Mouse (Mus musculus): ENCODE measurements around the gene Ccdc34. TPM values are rescaled to one million over a fixed set of nuclear protein-coding genes. Genes with fewer than 3 reads are reported as not detected.
A peak's percentile ranks its signal among the peaks of the same experiment; 100 is the strongest.

Ccdc34 gene
- polyA plus RNA-seq, 1 experiment from 2014 or later: 28.7 TPM

- no peaks in the 10 kb centered on the region for H3K36me3 ChIP-seq
- WGBS: 77% methylated on average over 2 of the region's 2 CpGs
- no peak for ATAC-seq (ENCODE audit: insufficient number of reproducible peaks, low FRiP score)
- H3K4me1 ChIP-seq (replicated peaks): no peaks in the 10 kb centered on the region
- H3K4me3 ChIP-seq: no peak overlapping the region
- no peak overlapping the region for H3K4me2 ChIP-seq
- no peak overlapping the region for H3K27ac ChIP-seq (ENCODE audit: poor library complexity, severe bottlenecking)
- no peaks in the 10 kb centered on the region for H3K27me3 ChIP-seq (replicated peaks)
- H3K9me3 ChIP-seq (replicated peaks): peaks cover 6% of the 10 kb centered on the region; the same call in 1 of the 2 replicates
- no peak overlapping the region for H3K9ac ChIP-seq
These were observed 138.7 kb downstream of the Ccdc34 start for GRCm38 (mm10) chr2:110156321-110156720.

DNA sequence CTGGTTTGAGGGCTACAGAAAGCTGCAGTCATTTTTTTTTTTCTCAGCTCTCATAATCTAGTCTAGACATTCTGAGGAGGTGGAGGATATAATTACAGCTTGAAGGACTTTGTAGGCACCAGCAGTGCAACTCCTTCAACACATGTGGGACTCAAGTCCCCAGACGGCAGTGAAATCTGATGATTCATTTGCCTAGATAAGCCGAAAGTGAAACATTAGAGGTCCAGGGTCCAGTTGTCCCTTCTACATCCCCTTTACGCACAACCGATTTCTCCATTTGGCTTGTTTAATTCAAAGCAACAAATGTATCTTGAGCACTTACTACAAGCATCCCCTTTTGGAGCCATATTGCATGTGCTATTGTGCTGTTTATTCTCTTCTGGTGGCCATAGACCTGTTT is 147.4 kb downstream of the Ccdc34 start:
- H3K27ac ChIP-seq (ENCODE audit: poor library complexity, severe bottlenecking): no peak overlapping the region
- no peak for ATAC-seq (ENCODE audit: insufficient number of reproducible peaks, low FRiP score)
- H3K4me3 ChIP-seq: no peak overlapping the region
- H3K36me3 ChIP-seq: no peaks in the 10 kb centered on the region
- H3K27me3 ChIP-seq (replicated peaks): no peaks in the 10 kb centered on the region
- no peak overlapping the region for H3K9ac ChIP-seq
- no peaks in the 10 kb centered on the region for H3K9me3 ChIP-seq (replicated peaks)
- no peak overlapping the region for H3K4me2 ChIP-seq
- no peaks in the 10 kb centered on the region for H3K4me1 ChIP-seq (replicated peaks)
- 77% methylated on average over 4 of the region's 4 CpGs for WGBS

- Histone ChIP-seq H3K27me3 (replicated peaks) (no peaks in the 10 kb centered on the region), H3K4me3 (no peak overlapping the region), H3K4me2 (no peak overlapping the region), H3K36me3 (no peaks in the 10 kb centered on the region), H3K27ac (ENCODE audit: poor library complexity, severe bottlenecking) (no peak overlapping the region), H3K9ac (no peak overlapping the region), H3K4me1 (replicated peaks) (no peaks in the 10 kb centered on the region), H3K9me3 (replicated peaks) (no peaks in the 10 kb centered on the region)
- 83% methylated on average over 4 of the region's 4 CpGs for WGBS
- no peak for ATAC-seq (ENCODE audit: insufficient number of reproducible peaks, low FRiP score)
These were observed 150.1 kb downstream of the Ccdc34 start for GRCm38 (mm10) chr2:110167694-110168093.

DNA sequence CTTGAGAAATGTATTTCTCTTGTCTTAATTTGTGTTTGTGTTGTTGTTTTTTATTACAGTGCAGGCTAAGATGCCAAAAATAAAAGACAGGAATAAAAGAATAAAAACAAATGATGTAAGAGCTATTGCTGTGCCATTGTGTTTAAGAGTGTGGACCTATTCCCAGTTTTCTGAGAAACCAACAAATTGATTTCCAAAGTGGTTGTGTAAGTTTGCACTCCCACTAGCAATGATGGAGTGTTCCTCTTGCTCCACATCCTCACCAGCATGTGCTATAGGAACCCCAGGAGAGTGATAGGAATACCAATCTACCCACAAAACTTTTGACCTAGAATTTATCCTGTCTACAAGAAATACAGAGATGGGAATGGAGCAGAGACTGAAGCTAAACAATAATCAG is 150.7 kb downstream of the Ccdc34 start:
- no peak overlapping the region for H3K4me2 ChIP-seq
- H3K27ac ChIP-seq (ENCODE audit: poor library complexity, severe bottlenecking): no peak overlapping the region
- ATAC-seq (ENCODE audit: insufficient number of reproducible peaks, low FRiP score): no peak
- no peak overlapping the region for H3K9ac ChIP-seq
- no peaks in the 10 kb centered on the region for H3K9me3 ChIP-seq (replicated peaks)
- H3K36me3 ChIP-seq: no peaks in the 10 kb centered on the region
- H3K4me1 ChIP-seq (replicated peaks): no peaks in the 10 kb centered on the region
- no peak overlapping the region for H3K4me3 ChIP-seq
- 0 out of 2 replicates have a peak, but pooled peaks cover 3% of the 10 kb centered on the region for H3K27me3 ChIP-seq (replicated peaks)

DNA sequence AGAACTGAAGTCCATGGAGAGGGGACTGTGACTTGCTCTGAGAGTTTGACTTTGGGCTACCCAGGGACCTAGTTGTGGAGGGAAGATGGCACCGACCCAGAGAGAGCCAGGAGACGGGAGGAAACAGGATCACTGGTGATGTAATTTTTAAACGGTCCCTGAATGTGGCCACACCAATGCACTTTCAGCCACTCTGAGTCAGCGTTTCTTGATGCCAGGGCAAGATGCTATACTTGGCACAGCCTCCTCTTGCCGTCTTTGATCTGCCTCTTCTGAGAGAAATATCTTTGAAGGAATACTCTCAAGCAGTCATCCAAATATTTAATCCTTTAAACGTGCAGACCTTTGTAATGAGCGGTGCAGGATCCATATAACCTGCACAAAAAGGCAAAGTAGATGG is 154.8 kb downstream of the Ccdc34 start:
- ATAC-seq (ENCODE audit: insufficient number of reproducible peaks, low FRiP score): no peak
- peaks cover 20% of the 10 kb centered on the region for H3K4me1 ChIP-seq (replicated peaks)
- H3K9ac ChIP-seq: no peak overlapping the region
- 0 out of 2 replicates have a peak, but pooled peaks cover 3% of the 10 kb centered on the region for H3K27me3 ChIP-seq (replicated peaks)
- H3K36me3 ChIP-seq: no peaks in the 10 kb centered on the region
- no peaks in the 10 kb centered on the region for H3K9me3 ChIP-seq (replicated peaks)
- WGBS: 77% methylated on average over 7 of the region's 7 CpGs
- no peak overlapping the region for H3K4me2 ChIP-seq
- no peak overlapping the region for H3K27ac ChIP-seq (ENCODE audit: poor library complexity, severe bottlenecking)
- H3K4me3 ChIP-seq: no peak overlapping the region

- Histone ChIP-seq H3K4me3 (no peak overlapping the region), H3K4me1 (replicated peaks) (peaks cover 27% of the 10 kb centered on the region), H3K4me2 (no peak overlapping the region), H3K9ac (no peak overlapping the region), H3K27ac (ENCODE audit: poor library complexity, severe bottlenecking) (no peak overlapping the region), H3K36me3 (no peaks in the 10 kb centered on the region), H3K9me3 (replicated peaks) (no peaks in the 10 kb centered on the region), H3K27me3 (replicated peaks) (0 out of 2 replicates have a peak, but pooled peaks cover 3% of the 10 kb centered on the region)
- no peak for ATAC-seq (ENCODE audit: insufficient number of reproducible peaks, low FRiP score)
- WGBS: 52% methylated on average over 7 of the region's 7 CpGs
These were observed 156.2 kb downstream of the Ccdc34 start for GRCm38 (mm10) chr2:110173818-110174247.

DNA sequence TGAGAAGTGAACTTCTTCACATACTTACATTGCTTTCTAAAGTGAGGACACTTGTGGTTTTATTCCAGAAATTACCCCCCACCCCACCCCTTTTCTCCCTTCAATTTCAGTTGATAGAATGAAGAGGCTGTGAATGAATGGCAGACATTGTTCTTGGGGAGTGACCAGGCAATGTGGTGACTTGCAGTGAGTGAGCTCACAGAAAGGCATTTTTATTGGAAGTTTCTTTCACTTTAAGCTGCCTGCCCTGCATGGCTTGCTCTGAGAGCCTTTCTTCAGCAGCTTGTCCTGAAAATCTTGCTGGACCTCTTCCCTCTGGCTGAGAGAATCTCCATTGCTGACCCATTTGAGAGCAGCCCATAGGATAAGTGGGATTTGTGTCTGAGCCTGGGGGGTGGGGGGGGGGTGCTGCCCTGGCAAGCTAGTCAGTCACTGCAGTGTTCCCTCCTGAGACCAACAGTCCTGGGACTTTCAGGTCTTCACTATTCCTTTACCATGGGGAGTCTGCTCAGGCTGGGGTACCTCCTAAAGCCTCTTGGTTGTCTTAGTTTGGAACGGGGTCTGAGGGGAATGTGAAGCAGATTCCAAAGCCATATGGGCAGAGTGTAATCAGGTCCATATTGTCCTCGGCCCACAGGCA is 159.3 kb downstream of the Ccdc34 start:
- 54% methylated on average over 2 of the region's 2 CpGs for WGBS

GRCm38 (mm10) chr2:110177406-110177805 is 159.8 kb downstream of the Ccdc34 start:
- WGBS: 68% methylated on average over 2 of the region's 2 CpGs
- Histone ChIP-seq H3K27me3 (replicated peaks) (0 out of 2 replicates have a peak, but pooled peaks cover 3% of the 10 kb centered on the region), H3K4me1 (replicated peaks) (peaks cover 47% of the 10 kb centered on the region), H3K9ac (no peak overlapping the region), H3K4me2 (peak overlapping the region; percentile 2; the same call in 1 of the 2 replicates), H3K36me3 (no peaks in the 10 kb centered on the region), H3K4me3 (no peak overlapping the region), H3K27ac (ENCODE audit: poor library complexity, severe bottlenecking) (peak overlapping the region; percentile 60), H3K9me3 (replicated peaks) (no peaks in the 10 kb centered on the region)
- ATAC-seq (ENCODE audit: insufficient number of reproducible peaks, low FRiP score): no peak

More for the DNA sequence above, 159.3 kb downstream of the Ccdc34 start:
- H3K9me3 ChIP-seq (replicated peaks): no peaks in the 10 kb centered on the region
- 0 out of 2 replicates have a peak overlapping the region, but pooled peaks have one; percentile 60 for H3K27ac ChIP-seq (ENCODE audit: poor library complexity, severe bottlenecking)
- peaks cover 44% of the 10 kb centered on the region for H3K4me1 ChIP-seq (replicated peaks)
- H3K27me3 ChIP-seq (replicated peaks): 0 out of 2 replicates have a peak, but pooled peaks cover 3% of the 10 kb centered on the region
- no peaks in the 10 kb centered on the region for H3K36me3 ChIP-seq
- no peak for ATAC-seq (ENCODE audit: insufficient number of reproducible peaks, low FRiP score)
- H3K9ac ChIP-seq: no peak overlapping the region
- no peak overlapping the region for H3K4me3 ChIP-seq
- no peak overlapping the region for H3K4me2 ChIP-seq

DNA sequence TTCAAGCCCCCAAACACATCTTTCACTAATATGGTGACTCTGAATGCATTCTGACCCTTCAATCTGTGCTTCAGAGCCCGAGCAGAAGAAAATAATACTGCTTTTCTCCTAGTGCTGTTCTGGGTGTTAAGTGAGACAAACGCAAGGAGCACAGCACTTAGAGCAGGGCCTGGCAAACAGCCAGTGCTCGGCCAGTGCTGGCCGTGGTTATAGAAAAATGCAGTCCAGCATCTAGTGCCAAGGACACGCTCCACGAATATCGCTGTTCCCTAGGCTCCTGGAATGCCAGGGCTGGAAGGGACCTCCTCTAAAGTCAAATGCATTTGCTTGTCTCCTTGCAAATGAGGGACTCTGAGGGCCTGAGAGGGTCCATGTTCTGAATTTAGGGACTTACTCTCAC is 160.3 kb downstream of the Ccdc34 start:
- peak overlapping the region; percentile 2; the same call in 1 of the 2 replicates for H3K4me2 ChIP-seq
- no peak overlapping the region for H3K9ac ChIP-seq
- peaks cover 52% of the 10 kb centered on the region for H3K4me1 ChIP-seq (replicated peaks)
- 0 out of 2 replicates have a peak, but pooled peaks cover under 1% of the 10 kb centered on the region for H3K27me3 ChIP-seq (replicated peaks)
- H3K9me3 ChIP-seq (replicated peaks): no peaks in the 10 kb centered on the region
- H3K36me3 ChIP-seq: no peaks in the 10 kb centered on the region
- no peak overlapping the region for H3K4me3 ChIP-seq
- H3K27ac ChIP-seq (ENCODE audit: poor library complexity, severe bottlenecking): peak overlapping the region; percentile 60
- peak; percentile 45; the same call in 1 of the 2 replicates for ATAC-seq (ENCODE audit: insufficient number of reproducible peaks, low FRiP score)
- 28% methylated on average over 7 of the region's 7 CpGs for WGBS

DNA sequence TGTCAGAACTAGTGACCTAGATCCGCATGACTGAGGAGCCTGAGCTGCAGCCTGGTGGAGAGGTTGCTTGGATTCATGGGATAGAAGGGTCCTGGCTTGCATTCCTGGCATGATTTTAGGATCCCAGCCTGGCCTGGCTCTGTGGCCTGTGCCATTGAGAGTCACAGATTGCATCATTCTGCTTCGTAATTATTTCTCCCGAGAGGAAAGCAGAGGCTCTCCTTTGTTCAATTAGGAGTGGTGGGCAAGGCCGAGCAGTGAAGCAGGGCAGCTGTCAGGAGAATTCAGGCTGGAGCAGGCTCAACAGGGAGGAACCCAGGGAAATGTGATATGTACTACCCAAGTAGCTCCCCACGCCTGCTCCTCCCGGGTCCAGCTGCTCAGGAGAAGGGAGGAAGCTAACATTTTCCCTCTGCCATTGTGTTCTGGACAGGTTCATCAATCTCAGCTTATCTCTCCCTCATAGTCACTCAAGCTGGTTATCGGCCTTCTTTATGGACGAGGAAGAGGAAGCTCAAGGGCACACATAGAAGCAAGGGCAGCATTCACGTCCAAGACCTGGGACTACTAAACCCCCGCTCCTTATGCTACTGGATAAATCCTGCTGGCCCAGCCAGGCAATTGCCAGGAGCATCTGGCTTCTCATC is 162.2 kb downstream of the Ccdc34 start:
- peak overlapping the region; percentile 39 for H3K27ac ChIP-seq (ENCODE audit: poor library complexity, severe bottlenecking)
- H3K4me2 ChIP-seq: no peak overlapping the region
- H3K27me3 ChIP-seq (replicated peaks): no peaks in the 10 kb centered on the region
- no peaks in the 10 kb centered on the region for H3K9me3 ChIP-seq (replicated peaks)
- H3K4me3 ChIP-seq: no peak overlapping the region
- peak overlapping the region; percentile 11; the same call in 1 of the 2 replicates for H3K9ac ChIP-seq
- peaks cover 52% of the 10 kb centered on the region for H3K4me1 ChIP-seq (replicated peaks)
- WGBS: 28% methylated on average over 10 of the region's 10 CpGs
- H3K36me3 ChIP-seq: no peaks in the 10 kb centered on the region
- peak; percentile 68 for ATAC-seq (ENCODE audit: insufficient number of reproducible peaks, low FRiP score)

DNA sequence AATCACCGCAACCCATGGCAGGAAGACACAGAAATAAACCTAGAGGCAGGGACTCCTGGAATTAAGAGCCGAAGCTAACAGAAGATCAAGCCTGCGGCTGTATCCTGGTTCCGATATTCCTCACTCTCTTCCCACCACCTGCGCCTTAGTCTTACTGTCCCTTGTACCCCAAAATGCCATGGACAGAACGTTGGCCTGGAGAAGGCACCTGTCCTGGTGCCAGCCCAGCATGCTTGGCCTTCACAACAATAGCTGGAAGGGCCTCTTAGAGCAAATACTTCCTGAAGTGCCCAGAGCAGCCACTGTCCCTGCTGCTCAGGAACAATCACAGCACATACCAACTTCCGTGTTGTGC is 162.7 kb downstream of the Ccdc34 start:
- Histone ChIP-seq H3K9ac (no peak overlapping the region), H3K4me3 (no peak overlapping the region), H3K36me3 (no peaks in the 10 kb centered on the region), H3K27me3 (replicated peaks) (no peaks in the 10 kb centered on the region), H3K9me3 (replicated peaks) (no peaks in the 10 kb centered on the region), H3K4me1 (replicated peaks) (peaks cover 52% of the 10 kb centered on the region), H3K27ac (ENCODE audit: poor library complexity, severe bottlenecking) (peak overlapping the region; percentile 39), H3K4me2 (no peak overlapping the region)
- 62% methylated on average over 7 of the region's 7 CpGs for WGBS
- ATAC-seq (ENCODE audit: insufficient number of reproducible peaks, low FRiP score): no peak

Measured in heart, embryonic 12.5 days (tissue).